Mouse (Mus musculus): Measurements from ENCODE around the gene Nsd1. TPM values are rescaled to one million over a fixed set of nuclear protein-coding genes. Genes with fewer than 3 reads are reported as not detected.
A peak's percentile ranks its signal among the peaks of the same experiment; 100 is the strongest.
"Not testable (repeated sequence)": the region's sequence is repeated elsewhere in the genome, so short reads cannot be mapped to it uniquely, and the experiment has no call there.

Gene Nsd1
- polyA plus RNA-seq, 1 experiment, result 23.1 TPM

- peak; percentile 81 for DNase-seq (ENCODE audit: low read depth)
Measured at GRCm38 (mm10) chr13:55190121-55190868, 19.3 kb upstream of the Nsd1 start.

DNA sequence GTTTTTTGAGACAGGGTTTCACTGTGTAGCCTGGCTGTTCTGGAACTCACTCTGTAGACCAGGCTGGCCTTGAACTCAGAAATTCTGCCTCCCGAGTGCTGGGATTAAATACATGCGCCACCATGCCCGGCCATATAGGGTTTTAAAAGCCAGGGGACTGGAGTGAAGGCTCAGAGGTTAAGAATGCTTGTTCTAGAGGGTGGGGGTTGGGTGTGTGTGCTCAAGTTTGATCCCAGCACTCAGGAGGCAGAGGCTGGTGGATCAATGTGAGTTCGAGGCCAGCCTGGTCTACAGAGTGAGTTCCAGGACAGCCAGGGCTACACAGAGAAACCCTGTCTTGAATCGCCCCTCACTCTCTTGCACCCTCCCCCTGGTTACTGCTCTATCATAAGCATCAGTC is 18.0 kb upstream of the Nsd1 start:
- DNase-seq (ENCODE audit: low read depth), result no peak

DNA sequence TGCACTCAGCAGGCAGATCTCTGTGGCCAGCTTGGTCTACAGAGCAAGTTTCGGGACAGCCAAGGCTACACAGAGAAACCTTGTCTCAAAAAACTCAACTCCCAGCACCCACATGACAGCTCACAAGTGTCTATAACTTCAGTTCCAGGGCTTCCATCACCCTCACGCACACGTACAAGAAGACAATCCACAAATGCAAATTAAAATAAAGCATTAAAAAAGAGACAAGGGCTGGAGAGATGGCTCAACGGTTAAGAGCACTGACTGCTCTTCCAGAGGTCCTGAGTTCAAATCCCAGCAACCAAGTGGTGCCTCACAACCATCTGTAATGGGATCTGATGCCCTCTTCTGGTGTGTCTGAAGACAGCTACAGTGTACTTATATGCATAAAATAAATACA is 6.8 kb upstream of the Nsd1 start:
- not testable (repeated sequence) for DNase-seq (ENCODE audit: low read depth)

GRCm38 (mm10) chr13:55203740-55204139 is 5.8 kb upstream of the Nsd1 start:
- DNase-seq (ENCODE audit: low read depth), result no peak

DNA sequence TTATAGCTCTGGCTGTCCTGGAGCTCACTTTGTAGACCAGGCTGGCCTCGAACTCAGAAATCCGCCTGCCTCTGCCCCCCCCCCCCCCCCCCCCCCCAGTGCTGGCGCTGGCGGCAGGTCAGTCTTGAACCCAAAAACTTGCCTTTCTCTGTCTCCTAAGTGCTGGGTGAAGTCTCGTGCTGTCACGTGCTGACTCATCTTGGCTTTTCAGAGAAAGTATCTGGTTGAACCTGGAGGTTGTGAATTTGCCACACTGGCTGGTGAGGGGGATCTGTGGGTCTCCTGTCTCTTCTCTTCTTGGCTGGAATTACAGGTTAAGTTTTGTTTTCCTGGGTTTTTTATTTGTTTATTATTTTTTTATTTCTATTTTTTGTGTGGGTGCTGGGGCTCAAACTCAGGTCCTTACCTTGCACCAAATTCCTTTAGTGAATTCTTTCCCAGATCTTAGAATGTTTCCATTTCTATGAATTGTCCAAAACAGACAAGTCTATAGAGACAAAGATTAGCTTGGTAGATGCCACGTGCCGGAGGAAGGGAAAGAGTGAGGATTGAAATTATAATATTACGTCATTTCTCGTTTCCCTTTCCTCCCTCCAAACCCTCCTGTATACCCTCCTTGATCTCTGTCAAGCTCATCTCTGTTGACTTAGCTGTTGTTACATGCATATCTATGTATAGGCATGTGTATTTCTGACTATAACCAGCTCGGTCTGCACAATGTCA is 4.8 kb upstream of the Nsd1 start:
- no peak for DNase-seq (ENCODE audit: low read depth)

DNA sequence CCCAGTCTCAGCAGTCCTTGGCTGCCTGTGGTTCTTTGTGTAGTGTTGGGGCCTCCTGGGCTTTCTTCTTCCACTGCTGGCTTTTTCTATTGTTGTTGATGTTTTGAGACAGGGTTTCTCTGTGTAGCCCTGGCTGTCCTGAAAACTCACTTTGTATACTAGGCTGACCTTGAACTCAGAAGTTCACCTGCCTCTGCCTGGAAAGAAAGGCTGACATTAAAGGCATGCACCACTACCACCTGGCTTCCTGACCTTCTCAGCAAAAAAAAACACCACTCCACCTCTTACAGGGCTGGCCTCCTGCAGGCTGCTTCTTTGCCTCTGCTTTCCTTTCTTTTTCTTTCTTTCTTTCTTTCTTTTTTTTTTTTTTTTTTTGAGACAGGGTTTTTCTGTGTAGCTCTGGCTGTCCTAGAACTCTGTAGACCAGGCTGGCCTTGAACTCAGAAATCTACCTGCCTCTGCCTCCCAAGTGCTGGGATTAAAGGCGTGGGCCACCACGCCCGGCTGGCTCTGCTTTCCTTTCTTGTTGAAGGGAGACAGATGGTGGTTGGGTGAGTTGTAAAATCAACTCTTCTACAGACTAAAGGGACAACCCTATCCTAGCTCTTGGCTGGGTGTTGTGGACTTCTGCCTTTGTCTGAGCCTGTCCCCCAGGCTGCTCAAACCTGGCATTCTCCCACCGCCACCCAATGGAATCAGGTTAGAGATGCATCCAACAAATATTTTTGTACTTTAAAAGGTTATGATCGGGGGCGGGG is 4.0 kb upstream of the Nsd1 start:
- no peak for DNase-seq (ENCODE audit: low read depth)

- DNase-seq (ENCODE audit: low read depth), result no peak
Measured at GRCm38 (mm10) chr13:55208837-55209648, 539 bp upstream of the Nsd1 start.

- no peak for DNase-seq (ENCODE audit: low read depth)
Measured at GRCm38 (mm10) chr13:55210193-55210970, 800 bp downstream of the Nsd1 start.

DNA sequence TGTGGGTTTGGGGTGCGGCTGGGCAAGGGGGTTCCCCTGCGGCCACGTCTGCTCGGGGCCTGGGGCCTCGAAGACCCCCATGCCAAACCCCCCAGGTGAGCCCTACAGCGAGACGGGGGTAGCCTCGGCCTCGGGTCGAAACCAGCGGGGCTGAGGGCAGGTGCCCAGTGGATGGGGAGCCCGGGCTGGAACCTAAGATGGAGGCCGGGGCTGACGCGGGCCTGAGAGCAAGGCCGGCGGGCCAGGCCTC is 1.3 kb downstream of the Nsd1 start:
- no peak for DNase-seq (ENCODE audit: low read depth)

DNA sequence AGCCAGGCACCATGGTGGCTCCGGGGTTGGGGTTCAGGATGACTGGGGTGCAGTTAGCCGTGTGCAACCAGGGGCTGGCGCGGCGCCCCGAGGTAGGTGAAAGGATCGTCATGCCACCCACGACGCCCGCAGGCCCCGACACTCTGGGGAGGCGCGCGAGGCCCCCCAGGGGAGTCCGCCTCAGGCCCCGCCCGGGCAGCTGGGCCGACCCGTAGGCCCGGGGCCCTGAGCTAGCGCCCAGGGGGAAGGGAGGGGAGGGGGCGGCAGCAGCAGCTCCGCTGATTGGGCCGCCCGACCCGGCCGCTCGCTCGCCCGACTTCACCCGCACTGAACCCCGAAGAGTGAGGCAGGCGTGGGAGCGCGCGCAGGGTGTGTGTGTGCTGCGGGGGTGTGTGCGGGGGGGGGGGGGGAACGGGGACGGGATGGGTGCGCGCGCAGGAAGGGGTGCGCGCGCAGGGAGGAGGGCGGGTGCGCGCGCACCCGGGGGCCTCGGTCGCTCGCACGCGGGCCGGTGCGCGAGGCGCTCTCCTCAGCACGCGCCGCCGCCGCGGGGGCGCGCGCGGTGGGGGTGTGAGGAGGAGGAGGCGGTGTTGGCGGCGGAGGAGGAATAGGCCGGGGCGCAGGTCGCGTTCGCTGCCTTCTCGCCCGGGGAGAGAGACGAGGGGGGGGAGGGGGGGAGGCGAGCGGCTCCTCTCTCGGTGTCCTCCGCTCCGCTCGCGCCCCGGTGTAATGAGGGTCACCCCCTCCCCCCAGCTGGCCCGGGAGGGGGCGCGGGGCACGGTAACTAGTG is 1.8 kb downstream of the Nsd1 start:
- DNase-seq (ENCODE audit: low read depth), result no peak

GRCm38 (mm10) chr13:55212011-55212360 is 2.4 kb downstream of the Nsd1 start:
- no peak for DNase-seq (ENCODE audit: low read depth)

- DNase-seq (ENCODE audit: low read depth), result no peak
Measured at GRCm38 (mm10) chr13:55212361-55213137, 3.0 kb downstream of the Nsd1 start.

- no peak for DNase-seq (ENCODE audit: low read depth)
Measured at GRCm38 (mm10) chr13:55213138-55213806, 3.7 kb downstream of the Nsd1 start.

DNA sequence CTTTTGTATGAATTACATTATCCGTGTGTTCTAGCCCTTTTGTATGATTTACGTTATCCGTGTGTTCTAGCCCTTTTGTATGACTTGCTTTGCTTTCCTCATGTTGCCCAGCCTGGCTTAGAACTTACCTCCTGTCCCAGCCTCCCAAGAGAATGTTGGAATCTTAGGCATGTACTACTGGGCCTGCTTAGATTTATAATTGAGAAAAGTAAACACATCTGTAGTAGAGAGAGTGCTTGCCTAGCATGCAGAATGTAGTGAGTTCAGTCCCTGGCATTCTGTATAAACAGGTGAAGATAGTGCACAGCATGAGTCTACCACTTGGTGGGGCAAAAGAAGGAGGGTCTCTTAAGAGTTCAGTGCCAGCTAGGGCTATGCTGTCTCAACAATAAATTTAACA is 14.8 kb downstream of the Nsd1 start:
- DNase-seq (ENCODE audit: low read depth), result no peak

- no peak for DNase-seq (ENCODE audit: low read depth)
Measured at GRCm38 (mm10) chr13:55230701-55231100, 21.1 kb downstream of the Nsd1 start.

GRCm38 (mm10) chr13:55243205-55243604 is 33.6 kb downstream of the Nsd1 start:
- DNase-seq (ENCODE audit: low read depth), result no peak

- no peak for DNase-seq (ENCODE audit: low read depth)
Measured at GRCm38 (mm10) chr13:55247293-55248030, 37.9 kb downstream of the Nsd1 start.

DNA sequence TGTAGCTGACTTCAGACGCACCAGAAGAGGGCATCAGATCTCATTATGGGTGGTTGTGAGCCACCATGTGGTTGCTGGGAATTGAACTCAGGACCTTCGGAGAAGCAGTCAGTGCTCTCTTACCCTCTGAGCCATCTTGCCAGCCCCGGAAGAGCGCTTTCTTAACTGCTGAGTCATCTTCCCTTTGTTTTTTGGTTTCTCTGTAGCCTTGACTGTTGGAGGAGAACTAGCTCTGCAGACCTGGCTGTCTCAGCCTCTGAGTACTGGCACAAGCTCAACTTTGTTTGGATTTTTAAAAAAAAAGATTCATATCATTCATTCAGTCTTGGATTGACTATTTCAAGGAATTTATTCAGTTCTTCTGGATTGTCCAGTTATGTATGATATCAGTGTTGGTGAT is 39.7 kb downstream of the Nsd1 start:
- no peak for DNase-seq (ENCODE audit: low read depth)

DNA sequence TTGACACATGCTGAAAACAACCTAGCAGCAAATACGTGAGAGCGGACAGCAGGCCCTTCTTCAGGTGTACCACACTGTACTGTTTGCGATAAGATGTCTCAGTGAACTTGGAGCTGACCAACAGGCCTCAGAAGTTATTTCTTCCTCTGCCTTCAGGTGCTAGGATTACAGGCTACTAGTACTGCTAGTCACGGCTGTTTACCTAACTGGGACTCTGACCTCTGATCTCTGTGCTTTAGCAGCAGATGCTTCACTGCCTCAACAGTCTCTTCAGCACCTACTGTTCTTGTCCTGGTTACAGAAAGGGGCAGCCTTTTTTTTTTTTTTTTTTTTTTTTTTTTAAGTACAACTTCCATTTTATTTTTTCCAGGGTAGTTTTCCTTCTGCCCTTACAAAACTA is 43.2 kb downstream of the Nsd1 start:
- DNase-seq (ENCODE audit: low read depth), result no peak

Data from gonadal fat pad, adult 2 months (tissue).